Mouse (Mus musculus) thymus, adult 2 months (tissue): ENCODE results near the gene Abcc2. TPM values are rescaled to one million over a fixed set of nuclear protein-coding genes. Genes with fewer than 3 reads are reported as not detected.

Source experiments
- DNase-seq: peaks from one replicate; pipeline ENCODE4 v3.0.0; 2021
- H3K27ac ChIP-seq: fragments of 200-500 bp; 2 replicates; pipeline ENCODE4 v1.5.1; 2012; ENCODE audit warnings: low read length, control low read depth; ENCODE audit not compliant: control insufficient read depth, insufficient read depth
- H3K27me3 ChIP-seq: fragments of 200-500 bp; 2 replicates; pipeline ENCODE4 v1.6.1; 2012; ENCODE audit warnings: mild to moderate bottlenecking, low read length, moderate library complexity, mixed read lengths; ENCODE audit not compliant: control insufficient read depth, insufficient read depth
- H3K36me3 ChIP-seq: fragments of 200-500 bp; 2 replicates; pipeline ENCODE4 v1.6.1; 2012; ENCODE audit warnings: mild to moderate bottlenecking, low read length, moderate library complexity; ENCODE audit not compliant: control insufficient read depth, insufficient read depth
- H3K4me1 ChIP-seq: fragments of 200-500 bp; replicated peaks from 2 replicates; pipeline ENCODE4 v1.6.1; 2012; ENCODE audit warnings: low read length; ENCODE audit not compliant: control insufficient read depth, insufficient read depth
- H3K4me3 ChIP-seq: fragments of 200-500 bp; 2 replicates; pipeline ENCODE4 v1.5.1; 2012; ENCODE audit warnings: mild to moderate bottlenecking, low read length, control low read depth, moderate library complexity; ENCODE audit not compliant: control insufficient read depth, insufficient read depth
- CTCF ChIP-seq: fragments of 200-500 bp; IDR thresholded peaks from 2 replicates; pipeline ENCODE4 v1.5.1; 2012; ENCODE audit warnings: mild to moderate bottlenecking, control low read depth, low read length, moderate library complexity, borderline replicate concordance; ENCODE audit not compliant: control insufficient read depth, poor library complexity, insufficient read depth; ENCODE audit errors: extremely low read depth
- POLR2A ChIP-seq: fragments of 200-500 bp; IDR thresholded peaks from 2 replicates; pipeline ENCODE4 v1.6.1; 2012; ENCODE audit warnings: mild to moderate bottlenecking, low read length, control low read depth, moderate library complexity; ENCODE audit not compliant: control insufficient read depth, poor library complexity, insufficient read depth; ENCODE audit errors: extremely low read depth
- WGBS: fragments of 180-500 bp; shearing (Covaris S2); methylation state at CpG from one replicate; pipeline ENCODE4 v1.1.7; 2018; 5-methylcytosine and 5-hydroxymethylcytosine counted together
- polyA plus RNA-seq: library from polyadenylated mRNA; depleted of rRNA; stranded (reverse); fragments of >200 nt; gene quantifications from 2 replicates; pipeline ENCODE4 v1.2.3, GENCODE M21; 2012

Abcc2 gene
- polyA plus RNA-seq, 1 experiment, result 0.46 TPM

GRCm38 (mm10) chr19:43752489-43753225, 29.3 kb upstream of the Abcc2 start, which contains the start of the genes Cutc and Cox15:
Gene Cutc (plus strand): TSS chr19:43752996.
Gene Cox15 (minus strand): TSS chr19:43753000.
- Histone ChIP-seq H3K27ac (peak within 1 kb of the TSS; percentile 91), H3K4me1 (peaks cover 3% of the 10 kb centered on the region; the same call in 1 of the 2 replicates), H3K27me3 (no peaks in the 10 kb centered on the region), H3K4me3 (peak within 1 kb of the TSS; percentile 68), H3K36me3 (peaks cover 14% of the 10 kb centered on the region)
- peak; percentile 66; the same call in 1 of the 2 replicates for TF ChIP-seq CTCF
- TF ChIP-seq POLR2A, result peak; percentile 97
- WGBS, result under 1% methylated on average over 62 of the region's 62 CpGs
- peak; percentile 99 for DNase-seq

- peak overlapping the region; percentile 69 for H3K27ac ChIP-seq
- H3K27me3 ChIP-seq, result no peaks in the 10 kb centered on the region
- TF ChIP-seq CTCF (peak; percentile 83), POLR2A (no peak)
- H3K36me3 ChIP-seq, result peaks cover 7% of the 10 kb centered on the region
- H3K4me3 ChIP-seq, result peak overlapping the region; percentile 68
- peaks cover 3% of the 10 kb centered on the region; the same call in 1 of the 2 replicates for H3K4me1 ChIP-seq
- WGBS, result 1% methylated on average over 24 of the region's 24 CpGs
- DNase-seq, result peak; percentile 91
Observed at GRCm38 (mm10) chr19:43753226-43753835, 28.7 kb upstream of the Abcc2 start.

GRCm38 (mm10) chr19:43754237-43754636, 27.8 kb upstream of the Abcc2 start:
- 85% methylated on average over 2 of the region's 2 CpGs for WGBS
- TF ChIP-seq CTCF, result no peak
- no peak for TF ChIP-seq POLR2A

GRCm38 (mm10) chr19:43754872-43755271, 27.1 kb upstream of the Abcc2 start:
- WGBS, result 93% methylated on average over 2 of the region's 2 CpGs
- no peaks in the 10 kb centered on the region; the same call in 1 of the 2 replicates for H3K36me3 ChIP-seq
- no peak for TF ChIP-seq CTCF
- no peak for TF ChIP-seq POLR2A

More at GRCm38 (mm10) chr19:43754237-43754636, 27.8 kb upstream of the Abcc2 start:
- Histone ChIP-seq H3K4me3 (no peak overlapping the region), H3K4me1 (peaks cover 3% of the 10 kb centered on the region; the same call in 1 of the 2 replicates), H3K36me3 (no peaks in the 10 kb centered on the region; the same call in 1 of the 2 replicates), H3K27ac (no peak overlapping the region), H3K27me3 (no peaks in the 10 kb centered on the region)
- no peak for DNase-seq

GRCm38 (mm10) chr19:43760504-43760903, 21.5 kb upstream of the Abcc2 start:
- no peak overlapping the region for H3K27ac ChIP-seq
- WGBS, result 25% methylated on average over 6 of the region's 6 CpGs
- H3K36me3 ChIP-seq, result no peaks in the 10 kb centered on the region
- no peaks in the 10 kb centered on the region for H3K27me3 ChIP-seq
- no peak overlapping the region for H3K4me3 ChIP-seq
- no peak for TF ChIP-seq POLR2A
- no peak for TF ChIP-seq CTCF
- H3K4me1 ChIP-seq, result no peaks in the 10 kb centered on the region
- DNase-seq, result peak; percentile 81

More at GRCm38 (mm10) chr19:43754872-43755271, 27.1 kb upstream of the Abcc2 start:
- peaks cover 3% of the 10 kb centered on the region; the same call in 1 of the 2 replicates for H3K4me1 ChIP-seq
- no peak overlapping the region for H3K27ac ChIP-seq
- no peak overlapping the region for H3K4me3 ChIP-seq
- no peaks in the 10 kb centered on the region for H3K27me3 ChIP-seq
- no peak for DNase-seq

GRCm38 (mm10) chr19:43761543-43762256, 20.3 kb upstream of the Abcc2 start:
- H3K27ac ChIP-seq, result no peak overlapping the region
- no peak for TF ChIP-seq POLR2A
- no peak for TF ChIP-seq CTCF
- no peak for DNase-seq

More at GRCm38 (mm10) chr19:43761543-43762256, 20.3 kb upstream of the Abcc2 start:
- no peaks in the 10 kb centered on the region for H3K27me3 ChIP-seq
- no peak overlapping the region for H3K4me3 ChIP-seq
- H3K4me1 ChIP-seq, result no peaks in the 10 kb centered on the region
- H3K36me3 ChIP-seq, result no peaks in the 10 kb centered on the region
